Mouse (Mus musculus) liver, embryonic 14.5 days (tissue): ENCODE results near the gene Cactin.

ENCODE experiments used
- CTCF ChIP-seq: IDR thresholded peaks from 2 replicates; pipeline ENCODE4 v1.5.1; 2016; ENCODE audit warnings: antibody characterized with exemption, low read depth, control low read depth
- EP300 ChIP-seq: IDR thresholded peaks from 2 replicates; pipeline ENCODE4 v1.6.1; 2016; ENCODE audit warnings: antibody characterized with exemption, low read depth

DNA sequence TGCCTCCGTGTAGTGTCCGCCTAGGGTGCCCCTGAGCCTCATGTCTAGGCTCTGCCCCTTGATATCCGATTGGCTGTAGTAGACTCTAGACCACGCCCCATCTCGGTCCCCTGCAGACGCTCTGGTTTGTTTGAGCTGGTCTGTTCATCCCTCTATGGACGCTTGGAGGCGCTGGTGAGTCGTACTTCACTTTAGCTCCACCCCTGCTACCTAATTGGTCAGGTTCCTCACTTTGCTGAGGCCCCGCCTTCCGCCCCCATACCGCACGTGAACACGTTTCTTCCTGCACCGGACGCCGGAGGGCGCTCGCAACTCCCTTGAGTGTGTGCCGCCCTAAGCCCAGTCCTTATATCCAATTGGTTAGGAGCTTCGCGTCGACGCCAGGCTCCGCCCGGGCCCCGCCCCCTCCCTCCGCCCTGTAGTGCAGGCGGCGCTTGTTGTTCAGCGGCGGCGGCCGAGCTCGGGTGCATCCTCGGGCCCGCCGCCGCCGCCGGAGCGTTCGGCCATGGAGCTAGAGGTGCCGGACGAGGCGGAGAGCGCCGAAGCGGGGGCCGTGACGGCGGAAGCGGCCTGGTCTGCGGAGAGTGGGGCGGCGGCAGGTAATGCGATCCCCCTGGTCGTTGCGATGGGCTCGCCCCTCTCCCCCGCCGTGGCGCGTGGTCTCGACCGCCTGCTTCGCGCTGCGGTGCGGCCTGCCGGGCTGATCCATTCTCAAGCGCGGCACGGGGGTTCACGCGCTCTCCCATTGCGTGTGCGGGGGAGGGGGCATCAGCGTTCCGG is 28.2 kb upstream of the Cactin start, which contains the start of gene Pip5k1c:
- TF ChIP-seq EP300 (no peak), CTCF (peak; percentile 95)
